Mouse (Mus musculus) liver, embryonic 16.5 days (tissue): ENCODE results near the gene Tfip11. TPM values are rescaled to one million over a fixed set of nuclear protein-coding genes. Genes with fewer than 3 reads are reported as not detected.

Experiments
- ATAC-seq: fragments of 200-750 bp; cut with Nextera tagmentation; 2 replicates; pipeline ENCODE4 v1.8.0; 2017; ENCODE audit warnings: low read depth, mild to moderate bottlenecking, moderate number of reproducible peaks, moderate library complexity
- H3K27ac ChIP-seq: fragments of 300-500 bp; sonication (generic); 2 replicates; pipeline ENCODE4 v1.5.1; 2014; ENCODE audit warnings: mild to moderate bottlenecking, low read length
- H3K27me3 ChIP-seq: fragments of 300-500 bp; sonication (generic); 2 replicates; pipeline ENCODE4 v1.6.1; 2014; ENCODE audit warnings: low read depth, low read length, mixed read lengths; ENCODE audit not compliant: control insufficient read depth, insufficient read depth
- H3K36me3 ChIP-seq: fragments of 300-500 bp; sonication (generic); 2 replicates; pipeline ENCODE4 v1.6.1; 2014; ENCODE audit warnings: mild to moderate bottlenecking; ENCODE audit not compliant: control insufficient read depth, insufficient read depth
- H3K4me1 ChIP-seq: fragments of 300-500 bp; sonication (generic); 2 replicates; pipeline ENCODE4 v1.6.1; 2014; ENCODE audit warnings: low read depth, low read length, mixed read lengths; ENCODE audit not compliant: control insufficient read depth
- H3K4me2 ChIP-seq: fragments of 300-500 bp; sonication (generic); 2 replicates; pipeline ENCODE4 v1.6.1; 2014; ENCODE audit warnings: low read depth, low read length, mixed read lengths
- H3K4me3 ChIP-seq: fragments of 300-500 bp; sonication (generic); 2 replicates; pipeline ENCODE4 v1.5.1; 2014; ENCODE audit warnings: low read depth, mild to moderate bottlenecking, low read length
- H3K9ac ChIP-seq: fragments of 300-500 bp; sonication (generic); 2 replicates; pipeline ENCODE4 v1.6.1; 2014; ENCODE audit warnings: low read depth, low read length
- H3K9me3 ChIP-seq: fragments of 300-500 bp; sonication (generic); replicated peaks from 2 replicates; pipeline ENCODE4 v1.6.1; 2016; ENCODE audit warnings: low read length; ENCODE audit not compliant: control insufficient read depth
- WGBS: fragments of 180-500 bp; shearing (Covaris S2); extraction: QIAGEN DNeasy Blood & Tissue Kit; methylation state at CpG from one replicate; pipeline ENCODE4 v1.1.7; 2014; ENCODE audit not compliant: insufficient replicate concordance; 5-methylcytosine and 5-hydroxymethylcytosine counted together
- polyA plus RNA-seq: library from polyadenylated mRNA; unstranded; fragments of >200 nt; fragmentation: Nextera tagmentation; extraction: Ambion mirVana; gene quantifications from 2 replicates; pipeline ENCODE4 v1.2.1, GENCODE M21; 2015

Tfip11 gene
- polyA plus RNA-seq, 1 experiment from 2014 or later = 11.8 TPM

GRCm38 (mm10) chr5:112321376-112321775, 4.8 kb upstream of the Tfip11 start:
- no peak overlapping the region for H3K27ac ChIP-seq
- no peaks in the 10 kb centered on the region for H3K36me3 ChIP-seq
- no peaks in the 10 kb centered on the region for H3K27me3 ChIP-seq
- no peak overlapping the region for H3K9ac ChIP-seq
- H3K4me1 ChIP-seq = peaks cover 21% of the 10 kb centered on the region
- ATAC-seq = no peak
- no peaks in the 10 kb centered on the region for H3K9me3 ChIP-seq
- no peak overlapping the region for H3K4me2 ChIP-seq
- 66% methylated on average over 4 of the region's 4 CpGs for WGBS
- H3K4me3 ChIP-seq = no peak overlapping the region

GRCm38 (mm10) chr5:112323246-112323645, 2.9 kb upstream of the Tfip11 start:
- Histone ChIP-seq H3K4me3 (no peak overlapping the region), H3K27me3 (no peaks in the 10 kb centered on the region), H3K9ac (no peak overlapping the region), H3K36me3 (peaks cover 3% of the 10 kb centered on the region), H3K9me3 (no peaks in the 10 kb centered on the region), H3K27ac (no peak overlapping the region), H3K4me1 (peaks cover 29% of the 10 kb centered on the region), H3K4me2 (no peak overlapping the region)
- ATAC-seq = no peak
- 79% methylated on average over 6 of the region's 6 CpGs for WGBS

GRCm38 (mm10) chr5:112324637-112325545, 1.3 kb upstream of the Tfip11 start:
- H3K27ac ChIP-seq = peak overlapping the region; percentile 66
- peak overlapping the region; percentile 58 for H3K9ac ChIP-seq
- ATAC-seq = peak; percentile 86
- 8% methylated on average over 24 of the region's 24 CpGs for WGBS
- H3K4me1 ChIP-seq = peaks cover 25% of the 10 kb centered on the region
- peak overlapping the region; percentile 99 for H3K4me3 ChIP-seq
- H3K9me3 ChIP-seq = no peaks in the 10 kb centered on the region
- H3K4me2 ChIP-seq = peak overlapping the region; percentile 84
- H3K27me3 ChIP-seq = no peaks in the 10 kb centered on the region
- H3K36me3 ChIP-seq = peaks cover 14% of the 10 kb centered on the region

- ATAC-seq = peak; percentile 7; the same call in 1 of the 2 replicates
- under 1% methylated on average over 32 of the region's 33 CpGs for WGBS
- peak overlapping the region; percentile 66; the same call in 1 of the 2 replicates for H3K27ac ChIP-seq
Observed at GRCm38 (mm10) chr5:112326446-112327009, 370 bp downstream of the Tfip11 start.

GRCm38 (mm10) chr5:112327854-112328253, 1.7 kb downstream of the Tfip11 start:
- Histone ChIP-seq H3K4me2 (no peak overlapping the region), H3K9ac (no peak overlapping the region), H3K27me3 (no peaks in the 10 kb centered on the region), H3K4me3 (no peak overlapping the region), H3K4me1 (peaks cover 25% of the 10 kb centered on the region), H3K36me3 (peaks cover 42% of the 10 kb centered on the region), H3K9me3 (no peaks in the 10 kb centered on the region), H3K27ac (no peak overlapping the region)
- 84% methylated on average over 15 of the region's 15 CpGs for WGBS
- no peak for ATAC-seq

More at GRCm38 (mm10) chr5:112326446-112327009, 370 bp downstream of the Tfip11 start:
- Histone ChIP-seq H3K4me2 (peak overlapping the region; percentile 84), H3K27me3 (no peaks in the 10 kb centered on the region), H3K4me3 (peak overlapping the region; percentile 99), H3K9ac (peak overlapping the region; percentile 86), H3K4me1 (peaks cover 25% of the 10 kb centered on the region), H3K36me3 (peaks cover 28% of the 10 kb centered on the region), H3K9me3 (no peaks in the 10 kb centered on the region)

- ATAC-seq = no peak
- H3K9me3 ChIP-seq = no peaks in the 10 kb centered on the region
Observed at GRCm38 (mm10) chr5:112329805-112330564, 3.8 kb downstream of the Tfip11 start.

GRCm38 (mm10) chr5:112335473-112335872, 9.3 kb downstream of the Tfip11 start:
- Histone ChIP-seq H3K27ac (no peak overlapping the region), H3K9me3 (no peaks in the 10 kb centered on the region), H3K36me3 (peaks cover 79% of the 10 kb centered on the region), H3K9ac (no peak overlapping the region), H3K4me3 (no peak overlapping the region), H3K4me2 (no peak overlapping the region), H3K27me3 (no peaks in the 10 kb centered on the region), H3K4me1 (no peaks in the 10 kb centered on the region)
- 43% methylated on average over 2 of the region's 2 CpGs for WGBS
- no peak for ATAC-seq

More at GRCm38 (mm10) chr5:112329805-112330564, 3.8 kb downstream of the Tfip11 start:
- WGBS = 78% methylated on average over 14 of the region's 14 CpGs
- peaks cover 17% of the 10 kb centered on the region for H3K4me1 ChIP-seq
- no peak overlapping the region for H3K9ac ChIP-seq
- H3K36me3 ChIP-seq = peaks cover 63% of the 10 kb centered on the region
- no peak overlapping the region for H3K4me3 ChIP-seq
- H3K27ac ChIP-seq = no peak overlapping the region
- H3K27me3 ChIP-seq = no peaks in the 10 kb centered on the region
- H3K4me2 ChIP-seq = no peak overlapping the region

- peaks cover 6% of the 10 kb centered on the region for H3K4me1 ChIP-seq
- peaks cover 65% of the 10 kb centered on the region for H3K36me3 ChIP-seq
- H3K27ac ChIP-seq = no peak overlapping the region
- H3K4me2 ChIP-seq = no peak overlapping the region
- 84% methylated on average over 22 of the region's 22 CpGs for WGBS
- no peak overlapping the region for H3K9ac ChIP-seq
- no peaks in the 10 kb centered on the region for H3K9me3 ChIP-seq
- H3K4me3 ChIP-seq = no peak overlapping the region
- H3K27me3 ChIP-seq = no peaks in the 10 kb centered on the region
- ATAC-seq = no peak
Observed at GRCm38 (mm10) chr5:112337004-112337403, 10.8 kb downstream of the Tfip11 start.
